Mouse (Mus musculus) heart, postnatal 0 days (tissue): ENCODE data around the gene Cep55. TPM values are rescaled to one million over a fixed set of nuclear protein-coding genes. Genes with fewer than 3 reads are reported as not detected.
A peak's percentile ranks its signal among the peaks of the same experiment; 100 is the strongest.

Experiments
- ATAC-seq: fragments of 200-750 bp; cut with Nextera tagmentation; 2 replicates; pipeline ENCODE4 v1.8.0; 2017; ENCODE audit warnings: low read depth, moderate number of reproducible peaks, moderate library complexity; ENCODE audit not compliant: insufficient read depth
- DNase-seq: peaks from one replicate; pipeline ENCODE4 v3.0.0-alpha.2; 2016; ENCODE audit warnings: low spot score
- H3K27ac ChIP-seq: fragments of 300-500 bp; sonication (generic); 2 replicates; pipeline ENCODE4 v1.5.1; 2014; ENCODE audit warnings: low read depth, mild to moderate bottlenecking
- H3K27me3 ChIP-seq: fragments of 300-500 bp; sonication (generic); 2 replicates; pipeline ENCODE4 v1.6.1; 2014; ENCODE audit warnings: low read length, mixed read lengths; ENCODE audit not compliant: control insufficient read depth, insufficient read depth
- H3K36me3 ChIP-seq: fragments of 300-500 bp; sonication (generic); replicated peaks from 2 replicates; pipeline ENCODE4 v1.6.1; 2014; ENCODE audit warnings: low read length, mixed read lengths; ENCODE audit not compliant: control insufficient read depth, insufficient read depth
- H3K4me1 ChIP-seq: fragments of 300-500 bp; sonication (generic); 2 replicates; pipeline ENCODE4 v1.6.1; 2014; ENCODE audit warnings: antibody characterized with exemption; ENCODE audit not compliant: control insufficient read depth, insufficient read depth
- H3K4me2 ChIP-seq: fragments of 300-500 bp; sonication (generic); 2 replicates; pipeline ENCODE4 v1.6.1; 2014; ENCODE audit warnings: low read depth, mild to moderate bottlenecking, low read length, moderate library complexity
- H3K4me3 ChIP-seq: fragments of 300-500 bp; sonication (generic); 2 replicates; pipeline ENCODE4 v1.5.1; 2014; ENCODE audit warnings: low read depth, low read length
- H3K9ac ChIP-seq: fragments of 300-500 bp; sonication (generic); replicated peaks from 2 replicates; pipeline ENCODE4 v1.6.1; 2014; ENCODE audit warnings: low read depth, low read length, mixed read lengths
- H3K9me3 ChIP-seq: fragments of 300-500 bp; sonication (generic); replicated peaks from 2 replicates; pipeline ENCODE4 v1.6.1; 2016; ENCODE audit warnings: low read length; ENCODE audit not compliant: control insufficient read depth
- CTCF ChIP-seq: IDR thresholded peaks from 2 replicates; pipeline ENCODE4 v1.5.1; 2016; ENCODE audit warnings: antibody characterized with exemption, control low read depth, low read depth
- EP300 ChIP-seq: IDR thresholded peaks from 2 replicates; pipeline ENCODE4 v1.6.1; 2016; ENCODE audit warnings: antibody characterized with exemption, low read depth
- WGBS: fragments of 180-500 bp; shearing (Covaris S2); extraction: QIAGEN DNeasy Blood & Tissue Kit; methylation state at CpG from one replicate; pipeline ENCODE4 v1.1.7; 2014; 5-methylcytosine and 5-hydroxymethylcytosine counted together
- polyA plus RNA-seq: library from polyadenylated mRNA; unstranded; fragments of >200 nt; fragmentation: Nextera tagmentation; extraction: Ambion mirVana; gene quantifications from 2 replicates; pipeline ENCODE4 v1.2.1, GENCODE M21; 2015
- total RNA-seq: library from RNA; depleted of rRNA; stranded (reverse); fragments of >200 nt; gene quantifications from 2 replicates; pipeline ENCODE4 v1.2.3, GENCODE M21; 2014; ENCODE audit warnings: low replicate concordance

Cep55 gene
- total and polyA plus RNA-seq, 2 experiments from 2014 or later = 9.2 to 19.1 TPM

DNA sequence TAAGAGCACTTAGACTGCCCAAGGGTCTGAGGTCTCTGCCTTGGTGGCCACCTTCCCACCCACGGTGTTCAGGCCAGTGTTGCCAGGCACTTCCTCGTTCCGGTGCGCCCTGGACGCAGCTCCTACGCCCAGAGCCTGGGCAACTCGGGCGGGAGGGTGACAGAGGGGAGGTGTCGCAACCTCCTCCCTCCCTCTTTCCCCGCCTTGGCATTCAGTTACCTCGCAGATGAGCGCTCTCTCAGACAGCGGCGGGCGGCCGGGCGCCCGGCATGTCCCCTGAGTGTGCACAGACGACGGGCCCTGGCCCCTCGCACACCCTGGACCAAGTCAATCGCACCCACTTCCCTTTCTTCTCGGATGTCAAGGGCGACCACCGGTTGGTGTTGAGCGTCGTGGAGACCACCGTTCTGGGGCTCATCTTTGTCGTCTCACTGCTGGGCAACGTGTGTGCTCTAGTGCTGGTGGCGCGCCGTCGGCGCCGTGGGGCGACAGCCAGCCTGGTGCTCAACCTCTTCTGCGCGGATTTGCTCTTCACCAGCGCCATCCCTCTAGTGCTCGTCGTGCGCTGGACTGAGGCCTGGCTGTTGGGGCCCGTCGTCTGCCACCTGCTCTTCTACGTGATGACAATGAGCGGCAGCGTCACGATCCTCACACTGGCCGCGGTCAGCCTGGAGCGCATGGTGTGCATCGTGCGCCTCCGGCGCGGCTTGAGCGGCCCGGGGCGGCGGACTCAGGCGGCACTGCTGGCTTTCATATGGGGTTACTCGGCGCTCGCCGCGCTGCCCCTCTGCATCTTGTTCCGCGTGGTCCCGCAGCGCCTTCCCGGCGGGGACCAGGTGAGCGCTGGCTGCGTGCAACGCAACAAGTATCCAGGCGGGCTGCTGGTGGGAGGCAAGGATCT, 42.3 kb downstream of the Cep55 start, which contains the start of gene Ffar4:
Gene Ffar4, plus strand, starts transcription at position 214 of the 901 bp plus-strand sequence.
- H3K4me2 ChIP-seq = peak within 1 kb of the TSS; percentile 26
- H3K9ac ChIP-seq = no peak within 1 kb of the TSS
- no peak within 1 kb of the TSS for H3K27ac ChIP-seq
- no peaks in the 10 kb centered on the region for H3K9me3 ChIP-seq
- TF ChIP-seq CTCF = no peak
- no peak for TF ChIP-seq EP300
- ATAC-seq = no peak
- H3K27me3 ChIP-seq = peaks cover 50% of the 10 kb centered on the region
- no peaks in the 10 kb centered on the region for H3K36me3 ChIP-seq
- H3K4me1 ChIP-seq = no peaks in the 10 kb centered on the region
- peak within 1 kb of the TSS; percentile 11 for H3K4me3 ChIP-seq
- no peak for DNase-seq
- under 1% methylated on average over 69 of the region's 77 CpGs for WGBS

DNA sequence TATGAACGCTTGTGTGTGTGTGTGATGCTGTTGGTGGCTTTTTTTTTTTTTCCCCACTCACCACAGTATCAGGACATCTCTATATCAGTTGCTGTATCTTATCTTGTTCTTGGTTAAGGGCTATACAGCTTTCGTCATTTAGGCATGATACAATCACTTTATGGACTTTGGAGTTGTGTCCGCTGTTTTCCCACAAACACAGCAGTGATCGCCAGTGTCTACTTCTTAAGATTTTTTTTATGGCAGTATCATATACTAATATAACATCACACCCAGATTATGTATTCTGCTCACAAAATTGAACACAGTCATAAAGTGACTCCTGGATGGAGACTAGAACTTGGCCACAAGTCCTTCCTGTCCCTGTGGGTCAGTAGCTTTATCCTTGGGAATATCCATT, 53.1 kb downstream of the Cep55 start:
- Histone ChIP-seq H3K4me1 (no peaks in the 10 kb centered on the region), H3K4me3 (no peak overlapping the region), H3K9me3 (no peaks in the 10 kb centered on the region), H3K27ac (no peak overlapping the region), H3K36me3 (no peaks in the 10 kb centered on the region), H3K4me2 (no peak overlapping the region), H3K27me3 (0 out of 2 replicates have a peak, but pooled peaks cover 3% of the 10 kb centered on the region), H3K9ac (no peak overlapping the region)
- WGBS = 85% methylated on average over 4 of the region's 4 CpGs
- no peak for TF ChIP-seq CTCF
- no peak for TF ChIP-seq EP300
- no peak for ATAC-seq
- DNase-seq = no peak

DNA sequence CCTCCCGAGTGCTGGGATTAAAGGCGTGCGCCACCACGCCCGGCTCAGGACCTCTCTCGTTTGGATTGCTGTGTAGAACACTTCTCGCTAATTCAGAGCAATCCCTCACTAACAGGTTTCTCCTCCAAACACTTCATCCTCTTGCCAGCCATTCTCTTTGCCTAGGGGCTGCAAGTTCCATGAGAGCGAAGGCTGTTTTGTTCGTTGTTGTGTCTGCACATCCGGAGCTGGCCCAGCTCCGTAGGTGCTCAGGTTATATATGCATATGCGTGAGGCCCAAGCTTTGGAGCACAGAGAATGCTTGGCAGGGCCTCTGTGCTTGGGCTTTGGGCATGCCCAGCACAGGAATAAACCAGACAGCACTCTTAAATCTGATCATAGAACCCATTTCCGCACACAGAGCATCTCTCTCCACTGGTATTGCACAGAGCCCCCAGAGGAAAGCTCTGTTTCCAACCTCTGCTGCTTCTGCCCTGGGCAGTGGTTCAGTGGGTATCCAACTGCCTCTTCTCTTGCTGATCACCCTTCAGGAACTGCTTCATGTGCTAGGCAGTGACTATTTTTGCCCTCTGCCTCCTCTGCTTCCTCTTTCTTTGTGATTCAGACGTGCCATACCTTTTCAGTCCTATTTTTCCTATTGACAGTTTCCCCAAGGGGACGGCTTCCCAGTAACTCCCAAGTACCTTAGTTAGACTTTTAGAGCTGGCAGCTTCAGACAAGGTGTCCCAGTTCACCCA, 54.9 kb downstream of the Cep55 start:
- Histone ChIP-seq H3K4me2 (no peak overlapping the region), H3K4me3 (no peak overlapping the region), H3K4me1 (no peaks in the 10 kb centered on the region), H3K36me3 (no peaks in the 10 kb centered on the region), H3K27me3 (0 out of 2 replicates have a peak, but pooled peaks cover 3% of the 10 kb centered on the region), H3K27ac (no peak overlapping the region), H3K9ac (no peak overlapping the region), H3K9me3 (no peaks in the 10 kb centered on the region)
- WGBS = 79% methylated on average over 15 of the region's 15 CpGs
- no peak for TF ChIP-seq CTCF
- TF ChIP-seq EP300 = no peak
- ATAC-seq (no peak), DNase-seq (no peak)

DNA sequence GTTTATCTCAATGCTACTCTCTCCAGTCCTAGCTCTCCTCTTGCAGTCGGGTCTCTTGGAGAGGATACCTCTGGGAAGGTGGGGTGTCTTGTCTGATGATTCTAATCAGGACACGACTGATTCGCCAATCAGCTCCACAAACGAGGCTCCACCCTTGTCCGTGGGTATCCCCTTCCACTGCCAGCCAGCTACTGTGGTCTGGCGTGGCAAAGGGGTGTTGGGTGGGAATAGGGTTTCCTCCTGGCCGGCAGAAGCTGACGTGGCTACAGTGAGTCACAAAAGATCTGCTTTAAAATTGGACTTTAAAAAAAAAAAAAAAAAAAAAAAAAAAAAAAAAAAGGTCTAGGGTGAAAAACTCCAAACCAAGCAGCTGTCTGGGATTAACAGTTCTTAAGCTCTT, 56.2 kb downstream of the Cep55 start:
- no peaks in the 10 kb centered on the region for H3K27me3 ChIP-seq
- no peaks in the 10 kb centered on the region for H3K9me3 ChIP-seq
- no peak overlapping the region for H3K4me3 ChIP-seq
- no peaks in the 10 kb centered on the region for H3K4me1 ChIP-seq
- no peaks in the 10 kb centered on the region for H3K36me3 ChIP-seq
- TF ChIP-seq EP300 (no peak), CTCF (no peak)
- ATAC-seq (no peak), DNase-seq (no peak)
- H3K27ac ChIP-seq = no peak overlapping the region
- no peak overlapping the region for H3K9ac ChIP-seq
- 68% methylated on average over 8 of the region's 8 CpGs for whole genome bisulfite sequencing
- H3K4me2 ChIP-seq = no peak overlapping the region

DNA sequence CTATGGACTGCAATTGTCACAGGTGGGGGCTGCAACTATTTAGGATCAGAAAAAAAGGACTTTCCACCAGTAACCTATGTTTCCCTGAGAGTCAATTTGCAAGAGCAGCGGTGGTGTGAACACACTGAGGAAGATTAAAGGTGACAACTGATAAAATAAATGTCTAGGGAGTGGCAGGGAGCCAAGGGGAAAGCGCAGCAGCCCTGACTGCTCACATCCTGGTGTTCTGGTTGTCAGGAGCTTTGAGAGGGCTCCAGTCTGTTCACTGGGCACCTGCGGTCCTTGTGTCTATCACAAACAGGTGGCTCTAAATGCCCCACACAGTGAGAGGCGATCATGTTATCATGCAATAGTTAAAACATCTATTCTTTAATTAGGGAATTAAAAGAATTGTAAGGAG, 57.8 kb downstream of the Cep55 start:
- H3K4me2 ChIP-seq = no peak overlapping the region
- ATAC-seq (no peak), DNase-seq (no peak)
- no peak for TF ChIP-seq CTCF
- WGBS = 14% methylated on average over 4 of the region's 4 CpGs
- H3K27ac ChIP-seq = no peak overlapping the region
- no peak overlapping the region for H3K4me3 ChIP-seq
- H3K4me1 ChIP-seq = no peaks in the 10 kb centered on the region
- H3K36me3 ChIP-seq = no peaks in the 10 kb centered on the region
- no peaks in the 10 kb centered on the region for H3K27me3 ChIP-seq
- no peaks in the 10 kb centered on the region for H3K9me3 ChIP-seq
- no peak overlapping the region for H3K9ac ChIP-seq
